Mouse (Mus musculus) WW6 (cell line): Measurements from ENCODE around the gene Letmd1.
"Not testable (repeated sequence)": the region's sequence is repeated elsewhere in the genome, so short reads cannot be mapped to it uniquely, and the experiment has no call there.

Experiments used
- DNase-seq: peaks from one replicate; pipeline ENCODE4 v3.0.0-alpha.2; 2013; ENCODE audit warnings: low read depth, low spot score

Gene Letmd1

GRCm38 (mm10) chr15:100451245-100451644 lies 17.6 kb upstream of the Letmd1 start:
- DNase-seq: no peak

GRCm38 (mm10) chr15:100452486-100452885 lies 16.3 kb upstream of the Letmd1 start:
- DNase-seq: no peak

GRCm38 (mm10) chr15:100456356-100456991 lies 12.3 kb upstream of the Letmd1 start:
- DNase-seq: no peak

GRCm38 (mm10) chr15:100457340-100457739 lies 11.5 kb upstream of the Letmd1 start:
- DNase-seq: no peak

GRCm38 (mm10) chr15:100458055-100458454 lies 10.8 kb upstream of the Letmd1 start:
- DNase-seq: no peak

- DNase-seq: no peak
Observed at GRCm38 (mm10) chr15:100460942-100461341, 7.9 kb upstream of the Letmd1 start.

GRCm38 (mm10) chr15:100461646-100462045 lies 7.2 kb upstream of the Letmd1 start:
- no peak for DNase-seq

GRCm38 (mm10) chr15:100462086-100462485 lies 6.7 kb upstream of the Letmd1 start:
- DNase-seq: no peak

GRCm38 (mm10) chr15:100463712-100464111 lies 5.1 kb upstream of the Letmd1 start:
- no peak for DNase-seq

GRCm38 (mm10) chr15:100465432-100465831 lies 3.4 kb upstream of the Letmd1 start:
- no peak for DNase-seq

- no peak for DNase-seq
Observed at GRCm38 (mm10) chr15:100467738-100468137, 1.1 kb upstream of the Letmd1 start.

GRCm38 (mm10) chr15:100469189-100469545 lies 344 bp downstream of the Letmd1 start:
- DNase-seq: no peak

GRCm38 (mm10) chr15:100470037-100470436 lies 1.2 kb downstream of the Letmd1 start:
- DNase-seq: no peak

GRCm38 (mm10) chr15:100473926-100474503 lies 5.2 kb downstream of the Letmd1 start:
- DNase-seq: no peak

- DNase-seq: no peak
Observed at GRCm38 (mm10) chr15:100478351-100478750, 9.5 kb downstream of the Letmd1 start.

- DNase-seq: no peak
Observed at GRCm38 (mm10) chr15:100478925-100479324, 10.1 kb downstream of the Letmd1 start.

GRCm38 (mm10) chr15:100485576-100485975 lies 16.8 kb downstream of the Letmd1 start:
- no peak for DNase-seq

- no peak for DNase-seq
Observed at GRCm38 (mm10) chr15:100486450-100486849, 17.6 kb downstream of the Letmd1 start.

GRCm38 (mm10) chr15:100487050-100487449 lies 18.2 kb downstream of the Letmd1 start:
- DNase-seq: no peak

- DNase-seq: not testable (repeated sequence)
Observed at GRCm38 (mm10) chr15:100488297-100488696, 19.5 kb downstream of the Letmd1 start.

GRCm38 (mm10) chr15:100489263-100489662 lies 20.4 kb downstream of the Letmd1 start:
- no peak for DNase-seq

- no peak for DNase-seq
Observed at GRCm38 (mm10) chr15:100491966-100492365, 23.1 kb downstream of the Letmd1 start.

- DNase-seq: peak; percentile 28
Observed at GRCm38 (mm10) chr15:100494647-100495046, 25.8 kb downstream of the Letmd1 start.

- peak; percentile 88 for DNase-seq
Observed at GRCm38 (mm10) chr15:100495102-100495501, 26.3 kb downstream of the Letmd1 start, which contains the start of gene Csrnp2. Gene Csrnp2, minus strand, starts transcription at chr15:100495488.
